Mouse (Mus musculus) layer of hippocampus, adult 9-10 months (tissue): Measurements from ENCODE around the gene Ywhae.
"Not testable (repeated sequence)": the region's sequence is repeated elsewhere in the genome, so short reads cannot be mapped to it uniquely, and the experiment has no call there.

ENCODE experiments used
- DNase-seq: peaks from one replicate; pipeline ENCODE4 v3.0.0; 2022; ENCODE audit warnings: low spot score

Gene Ywhae

GRCm38 (mm10) chr11:75732434-75733226 is at the start of gene Ywhae:
Gene Ywhae, plus strand, starts transcription at chr11:75732869.
- peak; percentile 69 for DNase-seq

DNA sequence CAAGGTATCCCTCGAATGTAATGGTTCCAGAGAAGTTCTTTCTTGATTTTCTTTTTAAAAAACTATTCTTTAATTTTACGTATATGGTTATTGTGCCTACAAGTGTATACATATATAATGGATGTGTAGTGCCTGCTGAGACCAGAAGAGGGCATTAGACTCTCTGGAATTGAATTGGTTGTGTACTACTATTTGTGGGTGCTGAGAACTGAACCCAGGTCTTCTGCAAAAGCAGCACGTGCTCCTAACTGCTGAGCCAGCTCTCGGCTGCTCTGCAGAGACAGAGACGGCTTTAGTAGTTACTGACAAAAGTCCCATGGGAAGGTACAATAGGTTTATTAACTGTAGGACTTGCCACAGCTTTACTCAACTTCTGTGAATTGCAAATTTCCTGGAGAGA is 48.2 kb upstream of the Ywhae start:
- no peak for DNase-seq

GRCm38 (mm10) chr11:75684956-75685355 is 47.7 kb upstream of the Ywhae start:
- no peak for DNase-seq

DNA sequence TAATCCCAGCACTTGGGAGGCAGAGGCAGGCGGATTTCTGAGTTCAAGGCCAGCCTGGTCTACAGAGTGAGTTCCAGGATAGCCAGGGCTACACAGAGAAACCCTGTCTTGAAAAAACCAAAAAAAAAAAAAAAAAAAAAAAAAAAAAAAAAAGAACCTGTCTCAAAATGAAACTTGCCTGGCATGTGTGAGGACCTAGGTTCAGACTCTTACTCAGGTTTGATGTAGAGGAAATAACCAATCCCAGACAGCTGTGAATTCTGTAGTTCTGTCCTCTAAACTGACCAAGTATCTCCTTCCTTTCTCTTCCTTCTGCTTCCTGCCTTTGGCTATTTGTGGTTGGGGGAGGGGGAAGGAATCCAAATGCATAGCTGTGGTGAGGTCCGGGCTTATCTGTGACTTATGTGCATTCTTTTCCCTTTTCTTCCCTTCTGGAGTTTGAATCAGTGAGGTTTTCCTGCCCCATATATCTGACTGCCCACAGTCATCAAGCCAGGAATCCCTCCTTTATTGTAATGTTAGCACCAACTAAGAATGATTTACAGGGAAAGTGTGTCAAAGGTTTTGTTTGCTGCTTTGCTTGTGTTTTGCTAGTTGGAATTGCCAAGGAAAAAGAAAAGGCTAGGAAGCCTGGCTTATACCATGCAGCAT is 45.2 kb upstream of the Ywhae start:
- no peak for DNase-seq

DNA sequence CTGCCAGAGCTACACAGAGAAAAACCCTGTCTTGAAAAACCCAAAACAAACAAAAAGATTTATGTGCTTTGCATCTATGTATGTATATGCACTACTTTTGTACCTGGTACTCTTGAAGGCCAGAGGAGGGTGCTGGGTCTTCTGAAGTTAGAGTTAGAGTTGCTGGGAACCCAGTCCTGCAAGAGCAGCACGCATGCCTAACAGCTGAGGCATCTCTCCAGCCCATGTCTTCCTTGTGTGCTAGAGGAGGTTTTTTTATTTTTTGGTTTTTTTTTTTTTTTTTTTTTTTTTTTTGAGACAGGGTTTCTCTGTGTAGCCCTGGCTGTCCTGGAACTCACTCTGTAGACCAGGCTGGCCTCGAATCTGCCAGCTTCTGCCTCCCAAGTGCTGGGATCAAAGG is 44.5 kb upstream of the Ywhae start:
- DNase-seq, result no peak

GRCm38 (mm10) chr11:75689977-75690376 is 42.7 kb upstream of the Ywhae start:
- DNase-seq, result no peak

DNA sequence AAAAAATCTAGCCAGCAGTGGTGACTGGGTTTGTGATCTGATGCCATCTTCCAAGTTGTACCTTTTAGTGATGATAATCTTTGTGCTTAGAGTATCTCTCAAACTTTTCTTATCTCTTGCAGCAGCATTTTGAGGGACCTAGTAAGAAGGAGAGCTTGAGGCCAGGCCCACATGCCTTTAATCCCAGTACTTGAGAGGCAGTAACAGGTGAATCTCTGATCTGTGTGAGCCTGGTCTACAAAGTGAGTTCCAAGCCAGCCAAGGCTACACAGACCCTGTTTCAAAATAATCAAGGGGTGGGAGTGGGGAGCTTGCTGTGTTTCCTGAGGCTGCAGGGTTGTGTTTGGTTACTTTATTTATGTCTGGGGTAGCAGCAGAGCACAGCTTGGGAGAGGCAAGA is 41.6 kb upstream of the Ywhae start:
- DNase-seq, result no peak

DNA sequence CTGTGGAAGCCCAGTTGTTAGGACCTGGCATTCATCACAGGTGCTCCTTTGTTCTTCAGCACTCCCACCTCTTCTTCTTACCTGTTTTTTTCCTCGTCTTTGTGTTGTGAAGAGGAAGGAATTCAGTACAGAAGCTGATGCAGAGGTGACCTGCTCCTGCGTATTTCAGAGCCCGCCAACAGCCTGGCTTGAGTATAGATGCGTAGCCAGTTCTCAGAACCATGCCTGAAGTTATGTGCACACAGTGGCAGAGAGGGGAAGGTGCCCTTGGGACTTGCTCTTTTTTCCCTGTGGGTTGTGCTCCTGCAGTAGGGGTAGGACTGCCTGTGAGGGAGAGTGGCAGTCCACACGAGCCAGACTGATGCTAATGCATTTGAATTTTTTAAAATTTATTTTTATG is 39.1 kb upstream of the Ywhae start:
- no peak for DNase-seq

DNA sequence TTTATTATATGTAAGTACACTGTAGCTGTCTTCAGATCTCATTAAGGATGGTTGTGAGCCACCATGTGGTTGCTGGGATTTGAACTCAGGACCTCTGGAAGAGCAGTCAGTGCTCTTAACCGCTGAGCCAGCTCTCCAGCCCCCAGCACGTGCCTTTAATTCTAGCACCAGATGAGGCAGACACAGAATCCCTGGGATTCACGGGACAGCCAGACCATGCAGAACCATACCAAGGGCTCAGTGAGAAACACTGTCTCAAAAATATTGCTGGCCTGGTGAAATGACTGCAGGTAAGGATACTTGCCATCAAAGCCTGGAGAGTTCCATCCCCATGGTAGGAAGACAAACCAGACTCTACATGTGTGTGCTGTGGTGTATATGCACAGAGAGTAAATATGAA is 35.2 kb upstream of the Ywhae start:
- not testable (repeated sequence) for DNase-seq

DNA sequence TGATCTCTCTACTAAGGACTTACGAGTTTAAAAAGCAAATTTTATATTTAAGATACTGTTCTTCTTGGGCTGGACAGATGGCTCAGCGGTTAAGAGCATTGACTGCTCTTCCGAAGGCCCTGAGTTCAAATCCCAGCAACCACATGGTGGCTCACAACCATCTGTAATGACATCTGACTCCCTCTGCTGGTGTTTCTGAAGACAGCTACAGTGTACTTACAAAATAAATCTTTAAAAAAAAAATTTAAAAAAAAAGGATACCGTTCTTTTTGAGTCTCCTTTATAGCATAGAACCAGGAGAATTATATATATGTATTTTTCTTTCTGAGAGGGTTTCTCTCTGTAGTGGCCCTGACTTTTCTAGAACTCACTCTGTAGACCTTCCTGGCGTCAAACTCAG is 32.1 kb upstream of the Ywhae start:
- no peak for DNase-seq

GRCm38 (mm10) chr11:75702761-75703160 is 29.9 kb upstream of the Ywhae start:
- DNase-seq, result no peak

GRCm38 (mm10) chr11:75703748-75704147 is 28.9 kb upstream of the Ywhae start:
- DNase-seq, result no peak

DNA sequence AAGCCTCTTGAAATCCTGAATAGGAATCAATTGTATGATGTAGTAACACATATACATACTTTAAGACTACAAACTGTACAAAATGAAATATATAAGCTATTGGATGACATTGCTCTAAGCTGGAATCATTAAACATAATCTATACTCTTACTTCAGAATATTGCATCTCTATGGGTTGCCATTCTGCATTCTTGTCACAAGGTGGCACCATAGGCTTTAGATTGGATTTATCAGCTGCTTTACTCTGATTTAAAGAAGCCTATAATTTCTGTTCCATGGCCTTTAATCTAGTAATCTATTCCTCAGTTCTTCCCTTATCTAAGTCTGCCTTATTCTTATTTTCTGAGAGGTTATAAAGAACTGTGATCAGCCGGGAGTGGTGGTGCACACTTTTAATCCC is 18.7 kb upstream of the Ywhae start:
- DNase-seq, result no peak

DNA sequence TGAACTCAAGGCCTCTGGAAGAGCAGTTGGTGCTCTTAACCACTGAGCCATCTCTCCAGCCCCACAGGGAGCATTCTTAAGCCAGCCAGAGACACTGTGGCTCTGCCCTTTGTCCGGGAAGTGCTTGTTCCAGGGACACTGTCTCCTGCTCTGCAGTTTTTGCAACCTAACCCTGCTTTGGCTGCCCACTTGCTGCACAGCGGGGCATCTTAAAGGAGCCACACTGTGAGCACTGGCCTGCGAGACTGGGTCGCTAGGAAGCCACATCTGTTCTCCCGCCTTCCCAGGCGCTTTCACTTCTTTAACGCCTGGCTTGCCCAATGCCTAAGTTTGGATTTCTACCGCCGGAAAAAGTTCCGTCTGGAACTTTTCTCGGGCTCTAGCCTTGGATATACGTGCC is 17.1 kb upstream of the Ywhae start:
- DNase-seq, result no peak

GRCm38 (mm10) chr11:75716661-75717325 is 15.9 kb upstream of the Ywhae start:
- DNase-seq, result no peak

DNA sequence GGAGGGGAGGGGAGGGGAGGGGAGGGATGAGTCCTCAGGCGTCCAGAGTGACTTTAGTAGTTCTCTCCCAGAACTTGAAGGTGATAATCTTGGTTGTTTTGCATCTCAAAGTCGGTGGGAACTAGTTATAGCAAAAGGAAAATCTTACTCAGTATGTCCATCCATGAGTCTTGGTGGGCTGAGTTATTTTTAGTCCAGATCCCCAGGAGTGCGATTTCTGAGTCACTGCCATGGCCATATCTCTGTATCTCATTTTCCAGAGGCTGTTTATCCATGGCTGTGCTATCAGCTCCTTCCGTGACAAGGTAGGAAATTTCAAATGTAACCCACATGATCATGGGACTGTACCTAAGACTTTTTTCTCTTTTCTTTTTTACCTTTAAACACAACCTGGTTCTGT is 10.3 kb upstream of the Ywhae start:
- DNase-seq, result no peak

DNA sequence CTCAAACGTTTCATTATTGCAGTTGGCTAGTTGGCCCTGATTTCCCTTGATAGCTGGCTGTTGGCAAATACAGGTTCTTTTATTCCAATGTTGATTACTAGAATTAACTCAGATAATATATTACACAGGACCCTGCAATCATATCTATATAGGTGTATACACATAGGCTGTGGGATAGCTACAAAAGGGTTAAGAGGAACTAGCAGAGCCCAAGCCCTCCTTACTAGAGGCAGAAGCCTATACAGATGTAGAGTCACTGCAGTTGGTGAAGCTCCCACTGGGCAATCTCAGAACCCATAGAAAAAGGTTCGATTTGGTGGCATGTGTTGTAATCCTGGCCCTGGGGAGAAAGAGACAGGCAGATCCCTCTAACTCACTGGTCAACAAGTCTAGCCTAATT is 5.5 kb upstream of the Ywhae start:
- DNase-seq, result no peak

- not testable (repeated sequence) for DNase-seq
Measured at GRCm38 (mm10) chr11:75727659-75728058, 5.0 kb upstream of the Ywhae start.

DNA sequence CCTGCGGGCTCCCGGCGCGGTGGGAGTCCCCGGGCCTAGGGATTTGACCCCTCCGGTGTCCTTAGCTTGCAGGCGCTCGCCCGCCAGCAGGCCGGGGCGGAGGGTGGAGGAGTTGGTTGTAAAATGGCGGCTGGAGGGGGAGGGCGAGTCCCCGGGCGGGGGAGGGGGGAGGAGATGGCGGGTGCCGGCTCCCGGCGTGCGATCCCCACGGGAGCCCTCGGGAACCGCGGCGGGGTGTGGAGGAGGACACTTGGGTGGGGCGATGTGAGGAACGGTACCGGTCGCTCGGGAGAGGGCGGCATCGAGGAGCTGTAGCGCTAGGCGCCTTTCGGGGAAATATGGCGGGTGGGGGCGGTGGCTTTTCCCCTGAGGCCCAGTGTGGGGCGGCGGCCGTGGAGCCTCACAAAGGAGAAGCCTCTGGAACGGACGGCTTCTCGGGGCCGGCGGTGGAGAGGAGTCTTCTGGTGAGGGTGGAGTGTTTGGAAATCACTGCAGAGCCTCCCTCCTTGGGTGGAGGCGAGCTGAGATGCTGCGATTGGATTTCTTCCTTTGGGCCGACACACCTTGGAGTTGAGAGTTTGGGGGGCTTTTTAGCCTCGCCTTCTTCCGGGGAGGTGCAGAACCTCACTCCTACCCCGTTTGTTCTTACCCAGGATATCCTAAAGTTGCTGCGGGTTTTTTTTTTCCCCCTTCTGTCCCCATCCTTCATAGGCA is 715 bp downstream of the Ywhae start:
- no peak for DNase-seq

- no peak for DNase-seq
Measured at GRCm38 (mm10) chr11:75735462-75736252, 3.0 kb downstream of the Ywhae start.

DNA sequence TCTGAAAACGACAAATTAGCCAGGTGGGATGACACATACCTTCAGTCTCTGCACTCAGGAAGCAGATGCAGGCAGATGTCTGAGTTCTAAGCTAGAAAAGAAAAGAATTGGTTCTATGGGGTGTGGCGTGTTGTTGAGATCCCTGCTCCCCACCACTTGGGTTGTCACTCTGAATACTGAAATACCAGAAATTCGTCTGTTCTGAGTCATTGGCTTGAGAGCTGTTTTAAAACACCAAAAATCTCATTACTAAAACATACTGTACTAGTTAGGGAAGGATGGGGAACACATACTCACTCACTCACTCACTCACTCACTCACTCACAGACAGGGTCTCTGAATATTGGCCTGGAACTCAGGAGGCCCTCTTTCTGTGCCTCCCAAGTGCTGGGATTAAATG is 4.3 kb downstream of the Ywhae start:
- no peak for DNase-seq
